Mouse (Mus musculus): ENCODE data around the gene Rpl10a. TPM values are rescaled to one million over a fixed set of nuclear protein-coding genes. Genes with fewer than 3 reads are reported as not detected.
A peak's percentile ranks its signal among the peaks of the same experiment; 100 is the strongest.
"Not testable (repeated sequence)": the region's sequence is repeated elsewhere in the genome, so short reads cannot be mapped to it uniquely, and the experiment has no call there.

Rpl10a gene
- polyA plus RNA-seq, 1 experiment from 2014 or later = 554 TPM

GRCm38 (mm10) chr17:28351353-28351890 lies 23.2 kb downstream of the Rpl10a start:
- ChIA-PET POLR2A (interaction anchor here (1.0 to 3.6 kb wide), 2 partner anchors 17 to 21 kb away, joined by 4 to 45 read pairs; no protein-coding TSS in a partner anchor), CTCF (no interaction called here)
- in situ Hi-C loops (cut with MboI; ENCODE audit: low pct_unique_long_range_greater_than_20kb) = no loop called here
- ATAC-seq (peak; percentile 2), DNase-seq (ENCODE audit: low read depth, low spot score) (no peak)
- H3K27me3 ChIP-seq = no peaks in the 10 kb centered on the region
- TF ChIP-seq CTCF (IDR thresholded peaks at IDR 0.05) = no peak

DNA sequence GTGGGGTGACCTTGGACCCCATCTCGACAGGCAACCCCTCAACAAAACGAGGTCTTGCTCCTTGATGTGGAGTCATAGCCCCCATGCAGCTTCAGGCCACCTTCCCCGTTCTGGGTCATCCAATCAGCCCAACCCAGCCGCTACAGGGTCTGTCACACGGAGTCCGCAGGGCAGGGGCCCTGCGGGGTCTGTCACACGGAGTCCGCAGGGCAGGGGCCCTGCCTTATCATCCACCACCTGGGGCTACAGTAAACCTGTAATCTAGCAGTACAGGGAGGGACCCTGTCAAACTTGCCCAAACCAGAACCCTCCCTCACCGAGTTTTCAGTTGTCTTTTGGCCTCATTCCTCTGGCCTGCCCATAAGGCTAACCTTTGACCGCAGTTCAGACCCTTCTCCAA lies 23.7 kb downstream of the Rpl10a start:
- in situ Hi-C loops (cut with MboI; ENCODE audit: low pct_unique_long_range_greater_than_20kb) = no loop called here

GRCm38 (mm10) chr17:28355871-28356270 lies 27.6 kb downstream of the Rpl10a start:
- no peaks in the 10 kb centered on the region for H3K27me3 ChIP-seq
- TF ChIP-seq CTCF (IDR thresholded peaks at IDR 0.05) = no peak
- CTCF ChIA-PET = no interaction called here
- POLR2A ChIA-PET = no interaction called here
- DNase-seq (ENCODE audit: low read depth, low spot score) = no peak
- ATAC-seq = no peak
- in situ Hi-C loops (cut with MboI; ENCODE audit: low pct_unique_long_range_greater_than_20kb) = no loop called here

More for the DNA sequence above, 23.7 kb downstream of the Rpl10a start:
- no peaks in the 10 kb centered on the region for H3K27me3 ChIP-seq
- CTCF ChIA-PET = no interaction called here
- POLR2A ChIA-PET = no interaction called here
- DNase-seq (ENCODE audit: low read depth, low spot score) = no peak
- TF ChIP-seq CTCF (IDR thresholded peaks at IDR 0.05) = no peak
- ATAC-seq = no peak

- in situ Hi-C loops (cut with MboI; ENCODE audit: low pct_unique_long_range_greater_than_20kb); H3K27me3 ChIP-seq; DNase-seq (ENCODE audit: low read depth, low spot score); ATAC-seq; CTCF ChIA-PET; POLR2A ChIA-PET: not testable (repeated sequence)
These were observed 30.4 kb downstream of the Rpl10a start for GRCm38 (mm10) chr17:28358576-28359261.

DNA sequence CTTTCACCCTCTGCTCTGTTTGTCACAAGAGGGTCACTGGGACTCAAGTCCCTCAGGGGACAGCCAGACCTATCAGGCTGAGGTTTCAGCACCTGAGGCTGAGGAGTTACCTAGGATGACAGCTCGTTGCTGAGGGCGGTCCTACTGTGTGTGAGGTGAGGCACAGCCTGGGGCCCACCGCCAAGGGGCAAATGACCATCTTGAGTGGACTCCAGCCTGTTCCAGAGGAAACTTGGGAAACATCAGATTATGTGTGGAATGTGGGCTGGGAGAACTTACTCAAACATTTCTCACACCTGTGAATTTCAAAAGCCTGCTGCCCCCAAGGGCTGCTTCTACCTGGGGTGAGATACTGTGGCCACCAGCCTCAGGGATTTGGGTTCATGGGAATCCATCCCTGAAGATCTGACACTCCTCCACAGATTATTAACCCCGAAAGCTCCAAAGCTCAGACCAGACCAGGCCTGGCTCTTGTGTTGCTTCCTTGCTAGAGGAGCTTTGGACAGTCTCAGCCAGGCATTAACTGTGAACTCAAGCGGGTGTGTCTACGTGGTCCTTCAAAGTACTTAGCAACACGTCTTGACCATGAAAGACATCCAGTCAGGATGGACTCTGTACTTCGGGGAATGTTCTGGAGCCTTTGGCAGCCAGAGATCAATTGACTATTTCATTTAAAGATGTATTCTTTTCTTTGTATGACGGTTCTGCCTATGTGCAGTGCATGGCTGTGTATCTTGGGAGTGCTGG lies 32.4 kb downstream of the Rpl10a start:
- ChIA-PET CTCF (no interaction called here), POLR2A (no interaction called here)
- DNase-seq (ENCODE audit: low read depth, low spot score) (no peak), ATAC-seq (no peak)
- in situ Hi-C loops (cut with MboI; ENCODE audit: low pct_unique_long_range_greater_than_20kb) = no loop called here
- TF ChIP-seq CTCF (IDR thresholded peaks at IDR 0.05) = no peak
- no peaks in the 10 kb centered on the region for H3K27me3 ChIP-seq

- no peak for ATAC-seq
- POLR2A ChIA-PET = no interaction called here
- TF ChIP-seq CTCF (IDR thresholded peaks at IDR 0.05) = no peak
- H3K27me3 ChIP-seq = no peaks in the 10 kb centered on the region
- in situ Hi-C loops (cut with MboI; ENCODE audit: low pct_unique_long_range_greater_than_20kb) = no loop called here
- CTCF ChIA-PET = no interaction called here
- no peak for DNase-seq (ENCODE audit: low read depth, low spot score)
These were observed 33.8 kb downstream of the Rpl10a start for GRCm38 (mm10) chr17:28361921-28362652.

DNA sequence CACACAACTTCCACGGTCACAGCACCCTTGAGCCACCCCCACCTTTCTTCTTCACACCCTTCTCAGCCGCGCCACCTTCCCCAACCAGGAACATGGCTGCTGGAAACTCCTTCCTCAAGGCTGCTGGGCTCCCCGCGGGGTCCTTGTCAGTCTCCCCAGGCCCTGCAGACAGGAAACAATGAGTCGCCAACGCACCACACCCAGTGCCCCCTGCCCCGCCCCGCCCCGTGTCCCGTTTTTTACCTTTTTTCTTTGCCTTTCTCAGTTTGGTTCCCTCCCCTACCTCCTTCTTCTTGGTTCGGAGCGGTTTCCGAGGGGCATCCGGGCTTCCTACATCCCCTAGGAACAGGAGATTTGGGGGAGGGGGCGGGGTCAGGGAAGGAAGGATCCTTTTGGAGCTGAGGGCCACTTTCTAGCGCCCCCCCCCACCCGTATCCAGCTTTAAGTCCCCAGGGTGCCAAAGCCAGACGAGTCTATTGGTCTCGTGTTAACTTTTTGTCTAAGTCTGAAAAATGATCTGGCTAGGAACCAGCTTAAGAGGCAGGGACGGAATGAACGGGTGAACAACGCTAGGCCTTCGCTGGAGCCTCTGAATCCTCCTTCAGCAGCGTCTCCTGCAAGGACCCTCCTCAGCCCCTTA lies 34.5 kb downstream of the Rpl10a start:
- no peak for ATAC-seq
- in situ Hi-C loops (cut with MboI; ENCODE audit: low pct_unique_long_range_greater_than_20kb) = no loop called here
- TF ChIP-seq CTCF (IDR thresholded peaks at IDR 0.05) = no peak
- ChIA-PET POLR2A (no interaction called here), CTCF (no interaction called here)
- H3K27me3 ChIP-seq = no peaks in the 10 kb centered on the region
- DNase-seq (ENCODE audit: low read depth, low spot score) = no peak

- CTCF ChIA-PET = no interaction called here
- H3K27me3 ChIP-seq = no peaks in the 10 kb centered on the region
- no peak for ATAC-seq
- POLR2A ChIA-PET = no interaction called here
- in situ Hi-C loops (cut with MboI; ENCODE audit: low pct_unique_long_range_greater_than_20kb) = no loop called here
- TF ChIP-seq CTCF (IDR thresholded peaks at IDR 0.05) = no peak
- no peak for DNase-seq (ENCODE audit: low read depth, low spot score)
These were observed 35.2 kb downstream of the Rpl10a start for GRCm38 (mm10) chr17:28363507-28363906.

- no peaks in the 10 kb centered on the region for H3K27me3 ChIP-seq
- ChIA-PET CTCF (no interaction called here), POLR2A (no interaction called here)
- ATAC-seq = no peak
- DNase-seq (ENCODE audit: low read depth, low spot score) = no peak
- TF ChIP-seq CTCF (IDR thresholded peaks at IDR 0.05) = no peak
- in situ Hi-C loops (cut with MboI; ENCODE audit: low pct_unique_long_range_greater_than_20kb) = no loop called here
These were observed 36.9 kb downstream of the Rpl10a start, which contains the start of gene Tulp1 for GRCm38 (mm10) chr17:28365122-28365521. Gene Tulp1 (minus strand): TSS chr17:28365222.

DNA sequence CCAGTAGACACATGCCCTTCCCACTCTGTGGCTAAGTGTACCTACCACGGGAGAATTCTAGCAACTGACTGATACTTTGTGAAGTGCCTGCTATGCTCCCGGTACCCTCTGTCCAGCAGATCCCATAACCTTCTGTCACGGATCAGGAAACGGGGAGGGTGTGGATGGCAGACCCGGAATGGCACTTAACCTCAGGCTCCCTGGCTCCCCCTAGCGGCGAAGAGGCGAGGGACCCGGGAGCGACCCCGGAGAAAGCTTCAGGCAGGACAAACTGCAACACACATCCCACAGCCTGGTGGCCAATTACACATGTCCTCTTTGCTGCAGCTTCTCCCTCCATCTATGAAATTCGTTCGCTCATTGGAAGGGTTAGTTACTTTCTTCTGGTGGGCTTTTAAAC lies 40.2 kb downstream of the Rpl10a start:
- TF ChIP-seq CTCF (IDR thresholded peaks at IDR 0.05) = peak; percentile 96
- in situ Hi-C loops (cut with MboI; ENCODE audit: low pct_unique_long_range_greater_than_20kb) = no loop called here
- POLR2A ChIA-PET = interaction anchor here (0.9 to 1.3 kb wide), 3 partner anchors 18 to 37 kb away, joined by 3 to 4 read pairs (median 3); no protein-coding TSS in a partner anchor
- CTCF ChIA-PET = interaction anchor here (0.7 to 2.2 kb wide), 5 partner anchors 9 to 142 kb away, joined by 3 to 8 read pairs (median 4); no protein-coding TSS in a partner anchor
- ATAC-seq = no peak
- no peak for DNase-seq (ENCODE audit: low read depth, low spot score)
- no peaks in the 10 kb centered on the region for H3K27me3 ChIP-seq

Data from Patski (cell line).